Mouse (Mus musculus): ENCODE measurements around the gene Tns1.

- TF ChIP-seq CTCF (IDR thresholded peaks at IDR 0.05) (no peak), POLR2A (IDR thresholded peaks at IDR 0.05; ENCODE audit: insufficient read depth, low read depth, low read length) (no peak), EP300 (IDR thresholded peaks at IDR 0.05; ENCODE audit: insufficient read depth, low read depth, low read length) (no peak)
Observed at GRCm38 (mm10) chr1:74035912-74036489, 88.2 kb downstream of the Tns1 start.

Measured in heart, adult 2 months (tissue).